13 mouse cellular contexts compared by ENCODE assay signal in genomic region chr17:56896513-56897129, GRCm38 (mm10). TPM values are rescaled to one million over a fixed set of nuclear protein-coding genes. Genes with fewer than 3 reads are reported as not detected.
A peak's percentile ranks its signal among the peaks of the same experiment; 100 is the strongest.
DNase-seq lines count a peak whose midpoint lies in the region; ATAC-seq lines count a peak whose summit lies in the region.
"Had no signal": no experiment of that assay in that cellular context is flagged by ENCODE, and none has a peak within 500 bp of the region (broad histone marks: within the 10 kb centered on the region; RNA-seq: fewer than 3 reads in every experiment).

No protein-coding gene starts in this region.

- no peak overlapping the region for H3K4me3 ChIP-seq in heart, embryonic 12.5 days
- H3K4me3 ChIP-seq in hindbrain, embryonic 10.5 days: no peak overlapping the region
- H3K4me3 ChIP-seq in neural tube, embryonic 15.5 days (replicated peaks): no peak overlapping the region
- H3K4me3 ChIP-seq: embryonic facial prominence, embryonic 13.5 days; limb, embryonic 13.5 days had no signal

- H3K4me2 ChIP-seq in heart, embryonic 12.5 days: no peak overlapping the region
- no peak overlapping the region for H3K4me2 ChIP-seq in neural tube, embryonic 15.5 days
- H3K4me2 ChIP-seq: embryonic facial prominence, embryonic 13.5 days; limb, embryonic 13.5 days had no signal

- H3K27ac ChIP-seq in heart, embryonic 12.5 days (ENCODE audit: poor library complexity, severe bottlenecking): no peak overlapping the region
- H3K27ac ChIP-seq in hindbrain, embryonic 10.5 days: peak overlapping the region; percentile 5; the same call in 1 of the 2 replicates
- peak overlapping the region; percentile 45 for H3K27ac ChIP-seq in neural tube, embryonic 15.5 days (replicated peaks)
- H3K27ac ChIP-seq: embryonic facial prominence, embryonic 13.5 days; limb, embryonic 13.5 days had no signal

- peak overlapping the region; percentile 3; the same call in 1 of the 2 replicates for H3K9ac ChIP-seq in heart, embryonic 12.5 days
- no peak overlapping the region for H3K9ac ChIP-seq in neural tube, embryonic 15.5 days (replicated peaks)
- H3K9ac ChIP-seq: embryonic facial prominence, embryonic 13.5 days; limb, embryonic 13.5 days had no signal

- WGBS in heart, embryonic 12.5 days: 90% methylated on average over 6 of the region's 6 CpGs
- WGBS in hindbrain, embryonic 10.5 days: 81% methylated on average over 6 of the region's 6 CpGs
- 50% methylated on average over 6 of the region's 6 CpGs for WGBS in neural tube, embryonic 15.5 days

- DNase-seq in heart, adult 18-20 months: no peak
- no peak for DNase-seq in hindbrain, embryonic 10.5 days (ENCODE audit: low spot score)
- peak; percentile 41 for DNase-seq in layer of hippocampus, postnatal 36 days
- DNase-seq in adrenal gland, adult (ENCODE audit: inconsistent age in 2 of 2, low spot score in 1 of 2): no peak
- DNase-seq: heart, postnatal 4 days had no signal

- no peak for ATAC-seq in heart, embryonic 12.5 days (ENCODE audit: insufficient number of reproducible peaks, low FRiP score)
- ATAC-seq in neural tube, embryonic 15.5 days (ENCODE audit: low FRiP score): peak; percentile 28
- no peak for ATAC-seq in erythroid progenitor cell, adult 5-6 weeks (replicated peaks; ENCODE audit: low FRiP score, poor library complexity, severe bottlenecking)
- no peak for ATAC-seq in monocyte, adult 5-6 weeks (replicated peaks; ENCODE audit: insufficient number of reproducible peaks, low FRiP score, low TSS enrichment, poor library complexity, severe bottlenecking)

- no peaks in the 10 kb centered on the region for H3K4me1 ChIP-seq in heart, embryonic 12.5 days (replicated peaks)
- peaks cover 11% of the 10 kb centered on the region for H3K4me1 ChIP-seq in hindbrain, embryonic 10.5 days (replicated peaks)
- peaks cover 27% of the 10 kb centered on the region for H3K4me1 ChIP-seq in neural tube, embryonic 15.5 days
- H3K4me1 ChIP-seq: embryonic facial prominence, embryonic 13.5 days; limb, embryonic 13.5 days had no signal

- H3K27me3 ChIP-seq in heart, embryonic 12.5 days (replicated peaks): no peaks in the 10 kb centered on the region
- no peaks in the 10 kb centered on the region for H3K27me3 ChIP-seq in hindbrain, embryonic 10.5 days (ENCODE audit: insufficient read depth, poor library complexity, severe bottlenecking)
- H3K27me3 ChIP-seq in neural tube, embryonic 15.5 days (replicated peaks): no peaks in the 10 kb centered on the region
- H3K27me3 ChIP-seq: embryonic facial prominence, embryonic 13.5 days; limb, embryonic 13.5 days had no signal

- H3K9me3 ChIP-seq in heart, embryonic 12.5 days (replicated peaks): no peaks in the 10 kb centered on the region
- no peaks in the 10 kb centered on the region for H3K9me3 ChIP-seq in hindbrain, embryonic 10.5 days
- no peaks in the 10 kb centered on the region for H3K9me3 ChIP-seq in neural tube, embryonic 15.5 days (replicated peaks)
- H3K9me3 ChIP-seq: embryonic facial prominence, embryonic 13.5 days had no signal

- H3K36me3 ChIP-seq in heart, embryonic 12.5 days: peaks cover 98% of the 10 kb centered on the region
- peaks cover 100% of the 10 kb centered on the region for H3K36me3 ChIP-seq in hindbrain, embryonic 10.5 days
- peaks cover 82% of the 10 kb centered on the region for H3K36me3 ChIP-seq in neural tube, embryonic 15.5 days

RNA-seq across cellular contexts. Expression of gene 1700061G19Rik, which starts 21.3 kb away (rescaled TPM):
- polyA plus RNA-seq in heart, embryonic 12.5 days (2016; fragmentation: Nextera tagmentation; extraction: Ambion mirVana): 0.33 and 0.36 TPM in 2 replicates
- not detected for total RNA-seq in heart, adult 18-20 months (2021)
- 0.54 and 0.63 TPM in 2 replicates for polyA plus RNA-seq in hindbrain, embryonic 10.5 days (2016; fragmentation: Nextera tagmentation; extraction: Ambion mirVana)
- under 1 TPM; 0.17 to 0.23 TPM for total RNA-seq in layer of hippocampus, postnatal 36 days (2021)
- polyA plus RNA-seq in neural tube, embryonic 15.5 days (2015; fragmentation: Nextera tagmentation; extraction: Ambion mirVana): 0.41 and 0.49 TPM in 2 replicates
- total RNA-seq in erythroid progenitor cell, adult 5-6 weeks (2015; ENCODE audit: low replicate concordance): not detected in 2 replicates
- total RNA-seq in erythroid progenitor cell, adult 5-6 weeks (2017; ENCODE audit: low replicate concordance): not detected in 2 replicates
- total RNA-seq in monocyte, adult 5-6 weeks (2017): not detected in 3 replicates

RNA-seq across cellular contexts. Expression of gene Acsbg2, which starts 22.4 kb away (rescaled TPM):
- not detected in 2 replicates for polyA plus RNA-seq in heart, embryonic 12.5 days (2016; fragmentation: Nextera tagmentation; extraction: Ambion mirVana)
- total RNA-seq in heart, adult 18-20 months (2021): not detected
- polyA plus RNA-seq in hindbrain, embryonic 10.5 days (2016; fragmentation: Nextera tagmentation; extraction: Ambion mirVana): not detected in 2 replicates
- total RNA-seq in layer of hippocampus, postnatal 36 days (2021): not detected
- not detected in 2 replicates for polyA plus RNA-seq in neural tube, embryonic 15.5 days (2015; fragmentation: Nextera tagmentation; extraction: Ambion mirVana)
- not detected in 2 replicates for total RNA-seq in erythroid progenitor cell, adult 5-6 weeks (2015; ENCODE audit: low replicate concordance)
- total RNA-seq in erythroid progenitor cell, adult 5-6 weeks (2017; ENCODE audit: low replicate concordance): not detected in 2 replicates
- total RNA-seq in monocyte, adult 5-6 weeks (2017): not detected in 3 replicates
- total RNA-seq: heart, postnatal 4 days had no signal
- polyA plus RNA-seq: embryonic facial prominence, embryonic 13.5 days; limb, embryonic 13.5 days; lung, embryonic 16.5 days; stomach, embryonic 14.5 days had no signal

RNA-seq across cellular contexts. Expression of gene Mllt1, which starts 38.6 kb away (rescaled TPM):
- polyA plus RNA-seq in heart, embryonic 12.5 days (2016; fragmentation: Nextera tagmentation; extraction: Ambion mirVana): 45.3 and 50.6 TPM in 2 replicates
- total RNA-seq in heart, adult 18-20 months (2021): 10 to 100 TPM; 24.3 to 25.9 TPM
- 65.4 and 82.4 TPM in 2 replicates for polyA plus RNA-seq in hindbrain, embryonic 10.5 days (2016; fragmentation: Nextera tagmentation; extraction: Ambion mirVana)
- 10 to 100 TPM; 82.4 to 90.3 TPM for total RNA-seq in layer of hippocampus, postnatal 36 days (2021)
- 69.0 and 74.9 TPM in 2 replicates for polyA plus RNA-seq in neural tube, embryonic 15.5 days (2015; fragmentation: Nextera tagmentation; extraction: Ambion mirVana)
- total RNA-seq in erythroid progenitor cell, adult 5-6 weeks (2015; ENCODE audit: low replicate concordance): 3.4 and 9.4 TPM in 2 replicates
- total RNA-seq in erythroid progenitor cell, adult 5-6 weeks (2017; ENCODE audit: low replicate concordance): 4.4 and 6.4 TPM in 2 replicates
- total RNA-seq in monocyte, adult 5-6 weeks (2017): 7.0 to 20.4 TPM (median 8.3 TPM) in 3 replicates

Comparison
In these comparisons a context has a peak if more than half of its experiments do, and no peak if none do; other contexts are left out.
1. DNase-seq: peak in layer of hippocampus, postnatal 36 days (2 of 2); none in heart, adult 18-20 months (0 of 2), hindbrain, embryonic 10.5 days (single experiment) and adrenal gland, adult (0 of 2).